Mouse (Mus musculus) cerebellum, adult 9-11 months (tissue): ENCODE measurements at regions not wholly inside any gene's neighbourhood (a gene's known extent, or its start where the extent isn't known, plus 50 kb on each side); places are given as distances from the start of the nearest gene placed in this dataset.
"Not testable (repeated sequence)": the region's sequence is repeated elsewhere in the genome, so short reads cannot be mapped to it uniquely, and the experiment has no call there.

ENCODE experiments used
- DNase-seq: peaks from one replicate; pipeline ENCODE4 v3.0.0; 2022

- peak; percentile 70 for DNase-seq
These were observed 69.9 kb upstream of the Zfp825 start for GRCm38 (mm10) chr13:74563483-74564330.

- DNase-seq: not testable (repeated sequence)
These were observed 70.5 kb upstream of the Zfp825 start for GRCm38 (mm10) chr13:74564331-74564727.

GRCm38 (mm10) chr13:74569967-74570366 is 69.4 kb upstream of the Erap1 start:
- not testable (repeated sequence) for DNase-seq
